Mouse (Mus musculus): ENCODE measurements around the gene Kctd17. TPM values are rescaled to one million over a fixed set of nuclear protein-coding genes. Genes with fewer than 3 reads are reported as not detected.

The Kctd17 gene
- polyA plus RNA-seq (2015; fragmentation: Illumina TruSeq; extraction: RNeasy Lipid Tissue Mini Kit (QIAGEN cat#74804); ENCODE audit: insufficient read depth, low replicate concordance) = 10.1 TPM

DNA sequence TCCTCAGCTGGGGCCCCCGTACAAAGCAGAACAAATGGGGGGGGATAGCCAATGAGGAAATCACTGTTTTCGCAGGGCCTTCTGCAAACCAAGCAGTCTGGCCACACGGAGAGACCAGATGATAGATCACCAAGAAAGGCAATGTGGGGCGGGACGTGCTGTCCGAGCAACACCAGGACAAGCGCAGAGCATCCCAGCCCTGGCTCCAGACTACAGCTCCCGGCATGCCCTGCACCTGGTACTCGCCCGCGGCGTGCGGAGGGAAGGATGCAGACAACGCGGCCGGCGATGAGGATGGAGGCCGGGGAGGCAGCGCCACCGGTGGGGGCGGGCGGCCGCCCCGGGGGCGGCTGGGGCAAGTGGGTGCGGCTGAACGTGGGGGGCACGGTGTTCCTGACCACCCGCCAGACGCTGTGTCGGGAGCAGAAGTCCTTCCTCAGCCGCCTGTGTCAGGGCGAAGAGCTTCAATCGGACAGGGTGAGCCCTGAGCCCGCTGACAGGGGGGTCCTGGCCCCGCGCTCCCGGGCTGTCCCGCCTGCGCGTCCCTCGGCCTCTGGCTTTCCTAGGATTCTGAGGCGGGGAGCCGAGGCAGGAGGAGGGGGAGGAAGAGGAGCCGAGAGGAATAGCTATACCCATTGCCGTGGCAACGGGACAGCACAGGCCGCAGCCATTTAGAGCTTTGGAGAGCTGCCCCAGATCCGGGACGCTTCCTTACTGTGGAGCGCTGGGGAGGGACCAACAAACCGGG is at the start of gene Kctd17:
Gene Kctd17 (plus strand): TSS at position 174 of the 748 bp plus-strand sequence.

DNA sequence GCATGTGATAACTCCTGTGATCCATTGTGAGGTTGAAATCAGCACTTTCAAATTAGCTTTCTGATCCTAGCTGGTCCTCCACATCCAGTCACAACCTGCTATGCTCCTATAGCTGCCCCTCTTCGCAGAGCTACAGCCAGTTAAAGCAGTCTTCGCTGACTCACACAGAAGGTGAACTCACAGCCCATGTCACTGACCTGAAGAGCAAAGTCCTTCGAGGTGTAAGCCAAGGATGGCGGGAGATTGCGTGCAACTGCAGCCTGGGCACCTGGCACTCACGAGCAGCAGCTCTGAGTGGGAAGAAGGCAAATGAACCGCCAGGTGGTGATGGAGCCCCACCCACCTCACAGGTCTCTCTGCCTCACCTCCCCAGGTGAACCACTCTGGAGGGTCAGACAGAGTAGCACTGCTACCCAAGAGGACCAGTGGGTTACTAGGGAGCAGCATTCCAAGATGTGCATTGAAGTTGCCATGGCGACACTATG is 32.8 kb upstream of the Kctd17 start, which contains the start of gene Tex33:
Gene Tex33 (minus strand): TSS at position 435 of the 485 bp plus-strand sequence.

DNA sequence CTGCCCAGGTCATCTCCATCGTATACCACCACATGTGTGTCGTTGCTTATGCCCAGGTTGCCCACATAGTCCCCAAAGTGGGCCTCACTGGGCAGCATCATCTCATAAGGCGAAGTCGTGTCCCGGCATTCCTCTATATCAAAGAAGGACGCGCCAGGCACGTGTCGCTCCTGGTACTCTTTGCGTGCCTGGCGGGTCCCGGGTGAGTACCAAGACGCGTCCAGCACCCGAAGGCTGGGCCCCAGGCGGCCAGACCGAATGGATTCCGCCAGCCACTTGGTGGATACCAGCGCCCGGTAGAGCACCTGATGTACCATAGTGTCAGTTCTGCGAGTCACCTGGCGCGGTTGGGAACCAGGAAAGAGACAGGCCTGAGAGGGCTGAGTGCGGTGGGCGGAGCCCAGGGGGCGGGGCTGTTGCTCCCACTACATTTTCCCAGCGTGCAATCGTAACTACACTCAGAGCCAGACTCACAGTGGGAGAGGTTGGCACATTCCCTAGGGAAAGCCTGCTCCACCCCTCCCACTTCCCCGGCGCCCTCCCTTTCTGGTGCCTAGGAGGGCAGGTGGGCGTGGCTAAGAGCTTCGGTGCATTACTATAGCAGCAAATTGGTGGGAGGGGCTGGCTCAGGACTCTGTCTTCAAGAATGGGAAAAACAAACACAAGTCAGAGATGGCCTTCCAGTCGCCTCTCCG is 22.7 kb upstream of the Kctd17 start, which contains the start of gene Tst:
Gene Tst (minus strand): TSS at position 391 of the 695 bp plus-strand sequence.

DNA sequence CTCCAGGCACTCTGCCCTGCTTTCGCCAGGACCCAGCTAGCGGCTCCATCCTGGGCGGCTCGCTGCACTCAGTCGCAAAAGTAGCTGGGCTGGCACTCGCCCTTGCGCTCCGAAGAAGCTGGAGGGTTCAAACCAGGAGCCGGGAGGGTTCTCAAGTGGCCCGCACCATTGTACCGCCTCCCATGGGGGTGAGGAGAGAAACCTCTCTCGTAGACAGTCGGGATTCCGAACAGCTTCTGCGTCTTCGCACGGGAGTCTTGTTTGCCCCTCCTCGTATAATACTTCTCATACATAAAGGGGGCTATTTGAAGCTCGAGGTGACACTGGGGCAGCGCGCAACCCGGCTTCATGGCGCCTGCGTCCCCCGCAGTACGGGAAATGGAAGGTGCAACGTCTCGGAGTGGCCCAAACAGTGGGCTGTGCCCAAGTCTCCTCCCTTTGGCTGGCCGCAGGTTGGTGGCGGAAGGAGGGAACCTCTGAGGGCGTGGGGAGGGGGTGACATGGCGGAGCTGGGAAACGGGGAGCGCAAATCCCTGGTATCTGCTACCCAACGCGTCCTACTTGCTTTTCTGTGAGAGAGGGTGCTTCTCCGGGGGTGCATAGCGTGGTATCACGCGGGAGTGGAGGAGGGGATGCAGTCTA is 21.9 kb upstream of the Kctd17 start, which contains the start of gene Mpst:
Gene Mpst (plus strand): TSS at position 124 of the 642 bp plus-strand sequence.

DNA sequence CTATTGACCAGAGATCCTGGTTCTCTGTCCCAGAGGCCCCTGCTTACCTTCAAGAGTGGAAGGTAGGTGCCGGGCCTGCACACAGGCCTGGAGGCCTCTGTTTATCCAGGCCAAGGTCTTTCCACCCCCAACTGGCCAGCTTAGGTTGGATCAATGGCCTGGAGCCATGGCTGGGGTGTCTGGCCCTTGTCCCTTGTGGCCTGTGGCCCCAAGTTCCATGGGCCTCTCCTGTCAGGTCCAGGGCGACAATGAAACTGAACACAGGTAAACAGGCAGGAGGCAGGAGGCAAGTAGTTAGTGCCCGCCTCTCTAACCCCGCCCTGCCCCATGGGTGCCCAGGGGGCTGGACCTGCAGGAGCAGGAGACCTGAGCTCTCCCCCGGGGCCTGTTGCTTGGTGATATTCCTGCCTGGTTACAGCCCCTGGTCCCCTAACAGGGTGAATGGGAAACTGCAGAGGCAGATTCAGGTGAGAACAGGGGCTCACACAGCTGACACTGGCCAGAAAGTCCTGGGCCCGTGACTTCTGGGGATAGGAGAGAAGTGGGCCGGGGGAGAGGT is 40.1 kb downstream of the Kctd17 start, which contains the start of gene Tmprss6:
Gene Tmprss6 (minus strand): TSS at position 256 of the 559 bp plus-strand sequence.

Other genes with a start within 250 kb of the Kctd17 start
- gene Pvalb, start 222.2 kb upstream of the Kctd17 start, polyA plus RNA-seq (2015; fragmentation: Illumina TruSeq; extraction: RNeasy Lipid Tissue Mini Kit (QIAGEN cat#74804); ENCODE audit: insufficient read depth, low replicate concordance) = not detected
- 134 TPM for gene Ncf4, start 183.8 kb upstream of the Kctd17 start, polyA plus RNA-seq (2015; fragmentation: Illumina TruSeq; extraction: RNeasy Lipid Tissue Mini Kit (QIAGEN cat#74804); ENCODE audit: insufficient read depth, low replicate concordance)
- gene Csf2rb2, start 122.8 kb upstream of the Kctd17 start, polyA plus RNA-seq (2015; fragmentation: Illumina TruSeq; extraction: RNeasy Lipid Tissue Mini Kit (QIAGEN cat#74804); ENCODE audit: insufficient read depth, low replicate concordance) = 27.5 TPM
- gene Csf2rb, start 102.8 kb upstream of the Kctd17 start, polyA plus RNA-seq (2015; fragmentation: Illumina TruSeq; extraction: RNeasy Lipid Tissue Mini Kit (QIAGEN cat#74804); ENCODE audit: insufficient read depth, low replicate concordance) = 60.7 TPM
- not detected for gene Tex33, start 32.7 kb upstream of the Kctd17 start, polyA plus RNA-seq (2015; fragmentation: Illumina TruSeq; extraction: RNeasy Lipid Tissue Mini Kit (QIAGEN cat#74804); ENCODE audit: insufficient read depth, low replicate concordance)
- 3.3 TPM for gene Tst, start 22.7 kb upstream of the Kctd17 start, polyA plus RNA-seq (2015; fragmentation: Illumina TruSeq; extraction: RNeasy Lipid Tissue Mini Kit (QIAGEN cat#74804); ENCODE audit: insufficient read depth, low replicate concordance)
- 8.1 TPM for gene Mpst, start 22.1 kb upstream of the Kctd17 start, polyA plus RNA-seq (2015; fragmentation: Illumina TruSeq; extraction: RNeasy Lipid Tissue Mini Kit (QIAGEN cat#74804); ENCODE audit: insufficient read depth, low replicate concordance)
- not detected for gene Tmprss6, start 40.1 kb downstream of the Kctd17 start, polyA plus RNA-seq (2015; fragmentation: Illumina TruSeq; extraction: RNeasy Lipid Tissue Mini Kit (QIAGEN cat#74804); ENCODE audit: insufficient read depth, low replicate concordance)
- gene Il2rb, start 66.7 kb downstream of the Kctd17 start, polyA plus RNA-seq (2015; fragmentation: Illumina TruSeq; extraction: RNeasy Lipid Tissue Mini Kit (QIAGEN cat#74804); ENCODE audit: insufficient read depth, low replicate concordance) = 38.7 TPM
- 8.9 TPM for gene C1qtnf6, start 102.9 kb downstream of the Kctd17 start, polyA plus RNA-seq (2015; fragmentation: Illumina TruSeq; extraction: RNeasy Lipid Tissue Mini Kit (QIAGEN cat#74804); ENCODE audit: insufficient read depth, low replicate concordance)
- gene Sstr3, start 116.1 kb downstream of the Kctd17 start, polyA plus RNA-seq (2015; fragmentation: Illumina TruSeq; extraction: RNeasy Lipid Tissue Mini Kit (QIAGEN cat#74804); ENCODE audit: insufficient read depth, low replicate concordance) = not detected
- gene Rac2, start 144.2 kb downstream of the Kctd17 start, polyA plus RNA-seq (2015; fragmentation: Illumina TruSeq; extraction: RNeasy Lipid Tissue Mini Kit (QIAGEN cat#74804); ENCODE audit: insufficient read depth, low replicate concordance) = 232 TPM
- gene Cyth4, start 168.5 kb downstream of the Kctd17 start, polyA plus RNA-seq (2015; fragmentation: Illumina TruSeq; extraction: RNeasy Lipid Tissue Mini Kit (QIAGEN cat#74804); ENCODE audit: insufficient read depth, low replicate concordance) = 128 TPM

All from spleen, adult 10 weeks (tissue).